Mouse (Mus musculus) limb, embryonic 13.5 days (tissue): ENCODE data around the gene Bcam. TPM values are rescaled to one million over a fixed set of nuclear protein-coding genes. Genes with fewer than 3 reads are reported as not detected.
"Not testable (repeated sequence)": the region's sequence is repeated elsewhere in the genome, so short reads cannot be mapped to it uniquely, and the experiment has no call there.

ENCODE experiments used
- ATAC-seq: fragments of 200-750 bp; cut with Nextera tagmentation; 2 replicates; pipeline ENCODE4 v1.8.0; 2017; ENCODE audit warnings: low read depth, moderate number of reproducible peaks, moderate TSS enrichment; ENCODE audit not compliant: low FRiP score
- H3K27ac ChIP-seq: fragments of 300-500 bp; sonication (generic); 2 replicates; pipeline ENCODE4 v1.5.1; 2015; ENCODE audit warnings: inconsistent platforms, mild to moderate bottlenecking, moderate library complexity
- H3K27me3 ChIP-seq: fragments of 300-500 bp; sonication (generic); 2 replicates; pipeline ENCODE4 v1.6.1; 2015; ENCODE audit warnings: mild to moderate bottlenecking, inconsistent platforms
- H3K36me3 ChIP-seq: fragments of 300-500 bp; sonication (generic); 2 replicates; pipeline ENCODE4 v1.6.1; 2015; ENCODE audit warnings: inconsistent platforms, mild to moderate bottlenecking, moderate library complexity
- H3K4me1 ChIP-seq: fragments of 300-500 bp; sonication (generic); 2 replicates; pipeline ENCODE4 v1.6.1; 2015; ENCODE audit warnings: inconsistent platforms
- H3K4me2 ChIP-seq: fragments of 300-500 bp; sonication (generic); replicated peaks from 2 replicates; pipeline ENCODE4 v1.6.1; 2015; ENCODE audit warnings: inconsistent platforms, mild to moderate bottlenecking, moderate library complexity
- H3K4me3 ChIP-seq: fragments of 300-500 bp; sonication (generic); 2 replicates; pipeline ENCODE4 v1.5.1; 2015; ENCODE audit warnings: moderate library complexity, mild to moderate bottlenecking, inconsistent platforms
- H3K9ac ChIP-seq: fragments of 300-500 bp; sonication (generic); 2 replicates; pipeline ENCODE4 v1.6.1; 2015; ENCODE audit warnings: mild to moderate bottlenecking, inconsistent platforms
- H3K9me3 ChIP-seq: fragments of 300-500 bp; sonication (generic); 2 replicates; pipeline ENCODE4 v1.6.1; 2016; ENCODE audit warnings: inconsistent platforms
- WGBS: fragments of 180-500 bp; shearing (Covaris S2); methylation state at CpG from one replicate; pipeline ENCODE4 v1.1.7; 2015; 5-methylcytosine and 5-hydroxymethylcytosine counted together
- polyA plus RNA-seq: library from polyadenylated mRNA; unstranded; fragments of >200 nt; fragmentation: Nextera tagmentation; extraction: Ambion mirVana; gene quantifications from 2 replicates; pipeline ENCODE4 v1.2.1, GENCODE M21; 2015

The Bcam gene
- polyA plus RNA-seq, 1 experiment from 2014 or later, result 72.7 TPM

DNA sequence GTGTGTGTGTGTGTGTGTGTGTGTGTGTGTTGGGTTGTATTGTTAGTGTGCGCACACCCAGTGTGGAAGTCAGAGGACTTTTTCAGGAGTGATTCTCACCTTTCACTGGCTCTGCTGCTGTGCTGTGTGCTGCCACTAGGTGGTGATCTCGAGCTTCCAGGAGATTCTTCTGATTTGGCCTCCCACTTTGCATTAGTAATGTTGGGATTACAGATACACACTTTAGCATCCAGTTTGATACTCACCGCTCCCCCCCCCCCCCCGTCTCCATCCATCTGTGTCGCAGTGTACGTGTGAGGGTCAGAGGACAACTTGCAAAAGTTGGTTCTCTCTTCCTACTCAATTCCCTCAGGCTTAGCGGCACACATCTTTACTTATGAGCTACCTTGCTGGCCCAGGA, 32.2 kb upstream of the Bcam start:
- Histone ChIP-seq H3K9me3 (no peaks in the 10 kb centered on the region), H3K27ac (no peak overlapping the region), H3K27me3 (peaks cover 11% of the 10 kb centered on the region), H3K4me3 (no peak overlapping the region), H3K9ac (no peak overlapping the region), H3K4me2 (no peak overlapping the region), H3K4me1 (no peaks in the 10 kb centered on the region), H3K36me3 (no peaks in the 10 kb centered on the region)
- ATAC-seq, result no peak
- WGBS, result 24% methylated on average over 7 of the region's 7 CpGs

GRCm38 (mm10) chr7:19800764-19801163, 29.9 kb upstream of the Bcam start:
- no peaks in the 10 kb centered on the region for H3K9me3 ChIP-seq
- H3K36me3 ChIP-seq, result no peaks in the 10 kb centered on the region
- no peak overlapping the region for H3K9ac ChIP-seq
- 22% methylated on average over 2 of the region's 2 CpGs for WGBS
- H3K4me2 ChIP-seq, result no peak overlapping the region
- H3K27ac ChIP-seq, result no peak overlapping the region
- no peak overlapping the region for H3K4me3 ChIP-seq
- H3K4me1 ChIP-seq, result no peaks in the 10 kb centered on the region
- ATAC-seq, result no peak
- H3K27me3 ChIP-seq, result peaks cover 34% of the 10 kb centered on the region

DNA sequence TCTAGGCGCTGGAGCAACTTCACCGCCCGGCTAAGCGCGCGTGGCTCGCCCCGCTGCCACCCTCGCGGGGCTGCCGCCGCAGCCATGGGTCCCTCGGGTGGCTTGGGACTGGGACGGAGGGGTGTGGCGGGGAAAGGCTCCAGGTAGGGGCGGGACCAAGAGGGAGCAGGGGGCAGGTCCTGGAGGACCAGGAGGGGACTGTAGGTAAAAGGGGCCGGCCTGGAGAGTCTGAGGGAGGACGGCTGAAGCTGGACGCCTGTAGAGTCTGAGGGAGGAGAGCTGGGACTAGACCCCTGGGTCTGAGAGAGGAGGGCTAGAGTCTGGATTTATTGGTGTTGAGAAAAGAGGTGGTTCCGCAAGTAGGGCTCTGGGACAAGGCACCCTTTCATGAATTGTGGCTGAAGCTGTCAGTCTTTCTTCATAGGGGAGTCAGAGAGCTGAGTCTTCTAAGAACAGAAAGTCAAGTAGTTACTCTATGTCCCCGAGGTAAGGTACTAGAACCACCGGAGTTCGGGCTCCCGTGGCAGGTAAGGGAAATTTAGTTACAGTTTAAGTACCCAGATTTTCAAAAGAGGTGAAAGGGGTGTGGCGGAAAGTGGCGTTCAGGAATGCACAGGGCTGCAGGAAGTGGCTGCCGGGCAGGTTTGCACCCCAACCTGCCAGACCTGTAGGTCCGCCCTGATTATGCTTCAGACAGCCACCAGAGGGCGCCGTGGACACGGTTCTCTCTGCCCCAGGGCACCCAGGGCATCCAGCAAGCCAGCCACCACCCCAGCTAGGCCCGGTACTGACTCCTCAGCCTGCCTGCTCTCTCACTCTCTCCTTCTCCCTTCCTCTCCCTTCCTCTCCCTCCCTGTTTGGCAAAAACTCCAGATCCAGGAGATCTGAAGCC, 26.1 kb upstream of the Bcam start, which contains the start of gene Cblc:
Gene Cblc, minus strand, starts transcription at position 113 of the 892 bp plus-strand sequence.
- peak within 1 kb of the TSS; percentile 46 for H3K9ac ChIP-seq
- no peaks in the 10 kb centered on the region for H3K36me3 ChIP-seq
- peaks cover 43% of the 10 kb centered on the region for H3K27me3 ChIP-seq
- no peak within 1 kb of the TSS for H3K27ac ChIP-seq
- H3K9me3 ChIP-seq, result no peaks in the 10 kb centered on the region
- H3K4me1 ChIP-seq, result no peaks in the 10 kb centered on the region
- peak; percentile 46; the same call in 1 of the 2 replicates for ATAC-seq
- H3K4me2 ChIP-seq, result peak within 1 kb of the TSS; percentile 44
- H3K4me3 ChIP-seq, result peak within 1 kb of the TSS; percentile 33
- 2% methylated on average over 31 of the region's 32 CpGs for WGBS

- Histone ChIP-seq H3K9me3 (no peaks in the 10 kb centered on the region), H3K36me3 (no peaks in the 10 kb centered on the region), H3K27me3 (peaks cover 42% of the 10 kb centered on the region), H3K9ac (peak overlapping the region; percentile 46), H3K4me2 (peak overlapping the region; percentile 44), H3K27ac (no peak overlapping the region), H3K4me3 (peak overlapping the region; percentile 33), H3K4me1 (no peaks in the 10 kb centered on the region)
- no peak for ATAC-seq
- WGBS, result 8% methylated on average over 18 of the region's 18 CpGs
Measured at GRCm38 (mm10) chr7:19796254-19796653, 25.4 kb upstream of the Bcam start.

DNA sequence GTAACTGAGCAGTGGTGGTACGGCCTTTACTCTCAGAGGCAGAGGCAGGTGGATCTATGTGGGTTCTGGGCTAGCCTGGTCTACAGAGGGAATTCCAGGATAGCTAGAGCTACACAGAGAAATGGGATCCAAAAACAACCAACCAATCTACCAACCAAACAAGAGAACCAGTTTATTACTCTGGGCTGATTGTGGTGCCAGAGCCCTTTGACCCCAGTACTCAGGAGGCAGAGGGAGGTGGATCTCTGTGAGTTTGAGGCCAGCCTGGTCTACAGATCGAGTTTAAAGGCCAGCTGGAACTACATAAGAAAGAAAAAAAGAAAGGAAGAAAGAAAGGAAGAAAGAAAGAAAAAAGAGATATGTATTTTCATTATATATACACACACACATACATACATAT, 24.4 kb upstream of the Bcam start:
- no peaks in the 10 kb centered on the region for H3K4me1 ChIP-seq
- no peak overlapping the region for H3K4me2 ChIP-seq
- WGBS, result 57% methylated on average over 2 of the region's 2 CpGs
- H3K9me3 ChIP-seq, result no peaks in the 10 kb centered on the region
- no peaks in the 10 kb centered on the region for H3K36me3 ChIP-seq
- H3K4me3 ChIP-seq, result no peak overlapping the region
- H3K9ac ChIP-seq, result no peak overlapping the region
- H3K27me3 ChIP-seq, result peaks cover 46% of the 10 kb centered on the region
- H3K27ac ChIP-seq, result no peak overlapping the region
- ATAC-seq, result no peak

DNA sequence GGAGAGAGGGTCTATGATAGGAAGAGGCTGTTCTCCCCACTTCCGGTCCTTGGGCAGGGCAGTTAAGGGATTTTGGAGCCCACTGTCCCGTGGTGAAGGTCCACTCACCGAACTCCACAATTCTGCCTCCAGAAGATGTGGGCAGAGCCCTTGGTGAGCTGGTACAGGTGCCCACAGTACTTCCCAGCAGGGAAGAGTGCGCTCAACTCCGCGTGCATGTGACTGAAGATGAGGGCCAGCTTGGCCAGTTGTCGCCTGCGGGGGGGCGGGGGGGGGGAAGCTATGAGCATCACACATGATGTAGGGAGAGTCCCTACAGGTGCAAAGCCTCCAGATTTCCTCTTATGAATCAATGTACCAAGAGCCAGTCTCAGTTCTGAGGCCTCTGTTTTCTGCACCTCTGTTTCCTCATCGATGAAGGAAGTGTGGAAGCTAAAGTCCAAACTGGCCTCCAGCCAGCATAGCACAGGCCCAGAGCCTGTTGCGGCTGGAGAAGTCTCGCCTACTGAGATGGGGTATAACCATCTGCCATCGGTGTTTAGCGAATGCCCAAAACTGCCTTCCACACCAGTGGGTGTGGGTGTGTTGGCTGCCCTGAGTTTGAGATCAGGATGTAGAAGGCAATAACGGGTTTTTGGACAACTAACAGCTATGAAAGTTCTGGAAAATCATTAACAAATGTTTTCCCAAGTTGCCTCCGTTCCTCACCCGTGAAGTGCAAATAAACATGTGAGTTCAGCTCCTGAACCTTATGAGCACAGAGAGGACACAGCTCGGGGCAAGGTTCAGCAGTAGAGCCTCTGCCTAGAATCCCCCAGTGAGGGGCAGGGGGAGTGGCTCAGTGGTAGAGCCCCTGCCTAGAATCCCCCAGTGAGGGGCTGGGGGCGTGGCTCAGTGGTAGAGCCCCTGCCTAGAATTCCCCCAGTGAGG, 22.1 kb upstream of the Bcam start:
- Histone ChIP-seq H3K4me1 (peaks cover 4% of the 10 kb centered on the region), H3K27ac (no peak overlapping the region), H3K4me2 (no peak overlapping the region), H3K9ac (no peak overlapping the region), H3K9me3 (no peaks in the 10 kb centered on the region), H3K27me3 (peaks cover 50% of the 10 kb centered on the region), H3K4me3 (no peak overlapping the region), H3K36me3 (no peaks in the 10 kb centered on the region)
- 86% methylated on average over 19 of the region's 19 CpGs for WGBS
- no peak for ATAC-seq

DNA sequence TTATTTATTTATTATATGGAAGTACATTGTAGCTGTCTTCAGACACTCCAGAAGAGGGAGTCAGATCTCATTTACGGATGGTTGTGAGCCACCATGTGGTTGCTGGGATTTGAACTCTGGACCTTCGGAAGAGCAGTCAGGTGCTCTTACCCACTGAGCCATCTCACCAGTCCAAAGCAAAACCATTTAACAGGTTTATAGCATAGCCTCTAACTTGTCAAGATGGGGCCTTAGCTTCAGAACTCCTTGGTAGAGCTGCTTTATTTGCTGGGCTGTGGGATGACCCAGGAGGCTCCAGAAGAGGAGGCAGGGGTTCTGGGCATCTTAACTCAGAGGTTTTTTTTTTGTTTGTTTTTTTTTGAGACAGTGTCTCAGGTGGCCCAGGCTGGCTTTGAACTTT, 20.7 kb upstream of the Bcam start:
- H3K27me3 ChIP-seq, result peaks cover 36% of the 10 kb centered on the region
- H3K36me3 ChIP-seq, H3K4me2 ChIP-seq, H3K4me3 ChIP-seq, H3K9ac ChIP-seq, ATAC-seq, H3K9me3 ChIP-seq, H3K27ac ChIP-seq, H3K4me1 ChIP-seq: not testable (repeated sequence)
- WGBS, result 86% methylated on average over 2 of the region's 2 CpGs

DNA sequence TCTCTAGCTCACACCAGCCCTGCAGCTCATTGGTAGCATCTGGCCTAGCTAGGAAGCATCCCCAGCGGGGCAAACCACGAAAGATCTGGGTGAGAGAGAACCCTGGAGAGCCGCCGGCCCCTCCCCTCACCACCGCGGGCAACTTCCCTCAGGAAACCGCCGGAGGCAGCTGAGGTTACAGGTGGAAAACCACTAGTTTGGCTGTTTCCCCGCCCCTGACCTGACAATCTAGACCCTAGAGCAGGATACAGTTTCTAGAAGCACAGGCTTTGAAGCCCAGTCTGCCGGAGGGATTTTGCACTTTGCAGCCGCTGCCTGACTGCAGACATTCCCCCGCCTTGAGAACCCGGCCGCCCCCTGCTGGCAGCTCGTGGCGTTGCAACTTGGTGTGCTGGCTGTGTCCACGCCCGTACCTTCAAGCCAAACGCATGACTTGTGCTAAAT, 19.1 kb upstream of the Bcam start:
- ATAC-seq, result peak; percentile 58; the same call in 1 of the 2 replicates

GRCm38 (mm10) chr7:19785874-19786458, 15.2 kb upstream of the Bcam start:
- Histone ChIP-seq H3K27ac (no peak overlapping the region), H3K4me3 (no peak overlapping the region), H3K36me3 (no peaks in the 10 kb centered on the region), H3K4me1 (peaks cover 4% of the 10 kb centered on the region), H3K9me3 (no peaks in the 10 kb centered on the region), H3K4me2 (no peak overlapping the region), H3K27me3 (peaks cover 12% of the 10 kb centered on the region), H3K9ac (no peak overlapping the region)
- peak; percentile 38; the same call in 1 of the 2 replicates for ATAC-seq
- WGBS, result 34% methylated on average over 12 of the region's 12 CpGs

More for the DNA sequence above, 19.1 kb upstream of the Bcam start:
- 1% methylated on average over 19 of the region's 19 CpGs for WGBS
- peak overlapping the region; percentile 56 for H3K9ac ChIP-seq
- H3K4me3 ChIP-seq, result peak overlapping the region; percentile 35
- H3K27me3 ChIP-seq, result peaks cover 21% of the 10 kb centered on the region
- no peaks in the 10 kb centered on the region for H3K36me3 ChIP-seq
- peaks cover 4% of the 10 kb centered on the region for H3K4me1 ChIP-seq
- no peak overlapping the region for H3K27ac ChIP-seq
- H3K9me3 ChIP-seq, result no peaks in the 10 kb centered on the region
- peak overlapping the region; percentile 68 for H3K4me2 ChIP-seq

DNA sequence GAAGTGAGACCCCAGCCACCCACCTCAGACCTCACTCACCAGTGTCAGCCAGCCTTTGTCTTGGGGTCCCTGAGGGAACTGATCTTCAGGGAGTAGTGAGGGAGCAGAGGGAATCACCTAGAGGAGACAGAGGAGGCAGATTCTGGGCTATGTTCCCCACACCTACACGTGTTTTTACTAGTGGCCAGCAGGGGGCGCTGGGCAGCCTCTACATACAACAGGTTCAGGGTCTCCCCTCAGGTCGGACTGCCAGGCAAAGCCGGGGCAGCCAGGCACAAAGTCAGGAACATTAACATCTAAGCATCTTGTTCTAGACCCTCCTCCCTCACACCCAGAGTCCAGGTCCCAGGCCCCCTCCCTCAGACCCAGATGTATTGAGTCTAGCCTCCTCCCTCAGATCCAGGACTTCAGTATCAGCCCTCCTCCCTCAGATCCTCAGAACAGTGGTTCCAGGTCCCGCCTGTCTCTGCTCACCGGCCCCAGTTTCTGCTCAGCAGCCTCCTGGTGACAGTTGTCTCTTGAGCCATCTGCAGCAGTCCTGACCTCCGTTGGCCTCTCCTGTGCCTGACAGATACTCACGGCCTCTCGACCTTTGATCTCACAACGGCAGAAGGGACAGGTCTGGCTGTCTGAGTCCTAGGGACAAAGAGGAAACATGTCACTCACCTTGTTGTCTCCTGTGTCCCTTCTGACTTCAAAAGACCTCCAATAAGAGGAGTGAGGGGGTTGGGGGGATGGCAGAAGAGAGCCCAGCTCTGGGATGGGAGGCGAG, 14.1 kb upstream of the Bcam start:
- no peak overlapping the region for H3K4me3 ChIP-seq
- no peak overlapping the region for H3K4me2 ChIP-seq
- H3K4me1 ChIP-seq, result peaks cover 4% of the 10 kb centered on the region
- H3K27me3 ChIP-seq, result peaks cover 7% of the 10 kb centered on the region
- H3K9me3 ChIP-seq, result no peaks in the 10 kb centered on the region
- 26% methylated on average over 11 of the region's 11 CpGs for WGBS
- H3K9ac ChIP-seq, result no peak overlapping the region
- no peaks in the 10 kb centered on the region for H3K36me3 ChIP-seq
- H3K27ac ChIP-seq, result no peak overlapping the region
- ATAC-seq, result no peak

GRCm38 (mm10) chr7:19783630-19784029, 12.8 kb upstream of the Bcam start:
- Histone ChIP-seq H3K36me3 (no peaks in the 10 kb centered on the region), H3K9me3 (no peaks in the 10 kb centered on the region), H3K27me3 (peaks cover under 1% of the 10 kb centered on the region; the same call in 1 of the 2 replicates), H3K4me3 (no peak overlapping the region), H3K4me1 (no peaks in the 10 kb centered on the region), H3K9ac (no peak overlapping the region), H3K27ac (no peak overlapping the region), H3K4me2 (no peak overlapping the region)
- 78% methylated on average over 8 of the region's 8 CpGs for WGBS
- no peak for ATAC-seq
